Mouse (Mus musculus) heart, embryonic 16.5 days (tissue): ENCODE data around the gene Gmfb. TPM values are rescaled to one million over a fixed set of nuclear protein-coding genes. Genes with fewer than 3 reads are reported as not detected.

ENCODE experiments used
- ATAC-seq: fragments of 200-750 bp; cut with Nextera tagmentation; replicated peaks from 2 replicates; pipeline ENCODE4 v1.8.0; 2017; ENCODE audit warnings: moderate number of reproducible peaks; ENCODE audit not compliant: insufficient read depth, low FRiP score; ENCODE audit errors: extremely low read depth
- H3K27ac ChIP-seq: fragments of 300-500 bp; sonication (generic); 2 replicates; pipeline ENCODE4 v1.5.1; 2014; ENCODE audit warnings: mild to moderate bottlenecking, low read length, control low read depth, moderate library complexity
- H3K27me3 ChIP-seq: fragments of 300-500 bp; sonication (generic); 2 replicates; pipeline ENCODE4 v1.6.1; 2014; ENCODE audit warnings: low read length, mixed read lengths; ENCODE audit not compliant: control insufficient read depth, insufficient read depth
- H3K36me3 ChIP-seq: fragments of 300-500 bp; sonication (generic); 2 replicates; pipeline ENCODE4 v1.6.1; 2014; ENCODE audit not compliant: control insufficient read depth, insufficient read depth
- H3K4me1 ChIP-seq: fragments of 300-500 bp; sonication (generic); 2 replicates; pipeline ENCODE4 v1.6.1; 2014; ENCODE audit warnings: low read length, mixed read lengths; ENCODE audit not compliant: control insufficient read depth, insufficient read depth
- H3K4me2 ChIP-seq: fragments of 300-500 bp; sonication (generic); 2 replicates; pipeline ENCODE4 v1.6.1; 2014; ENCODE audit warnings: low read depth, mild to moderate bottlenecking, control low read depth, low read length
- H3K4me3 ChIP-seq: fragments of 300-500 bp; sonication (generic); 2 replicates; pipeline ENCODE4 v1.5.1; 2014; ENCODE audit warnings: mild to moderate bottlenecking, control low read depth, low read length
- H3K9ac ChIP-seq: fragments of 300-500 bp; sonication (generic); 2 replicates; pipeline ENCODE4 v1.6.1; 2014; ENCODE audit warnings: low read length, control low read depth
- H3K9me3 ChIP-seq: fragments of 300-500 bp; sonication (generic); replicated peaks from 2 replicates; pipeline ENCODE4 v1.6.1; 2016; ENCODE audit warnings: low read length; ENCODE audit not compliant: control insufficient read depth
- WGBS: fragments of 180-500 bp; shearing (Covaris S2); extraction: QIAGEN DNeasy Blood & Tissue Kit; methylation state at CpG from one replicate; pipeline ENCODE4 v1.1.7; 2014; 5-methylcytosine and 5-hydroxymethylcytosine counted together
- polyA plus RNA-seq: library from polyadenylated mRNA; unstranded; fragments of >200 nt; fragmentation: Nextera tagmentation; extraction: Ambion mirVana; gene quantifications from 2 replicates; pipeline ENCODE4 v1.2.1, GENCODE M21; 2015

The Gmfb gene
- polyA plus RNA-seq, 1 experiment from 2014 or later = 53.8 TPM

GRCm38 (mm10) chr14:46816916-46817622 is 5.0 kb downstream of the Gmfb start:
- no peak overlapping the region for H3K9ac ChIP-seq
- H3K4me3 ChIP-seq = no peak overlapping the region
- H3K4me2 ChIP-seq = no peak overlapping the region
- ATAC-seq = no peak
- H3K27me3 ChIP-seq = no peaks in the 10 kb centered on the region
- peaks cover 19% of the 10 kb centered on the region for H3K36me3 ChIP-seq
- peaks cover 17% of the 10 kb centered on the region for H3K4me1 ChIP-seq
- H3K9me3 ChIP-seq = no peaks in the 10 kb centered on the region
- no peak overlapping the region for H3K27ac ChIP-seq
- WGBS = 88% methylated on average over 8 of the region's 8 CpGs

GRCm38 (mm10) chr14:46815640-46816039 is 6.4 kb downstream of the Gmfb start:
- Histone ChIP-seq H3K27me3 (no peaks in the 10 kb centered on the region), H3K4me1 (peaks cover 11% of the 10 kb centered on the region), H3K4me2 (no peak overlapping the region), H3K9me3 (no peaks in the 10 kb centered on the region), H3K9ac (no peak overlapping the region), H3K36me3 (peaks cover 27% of the 10 kb centered on the region), H3K27ac (no peak overlapping the region), H3K4me3 (no peak overlapping the region)
- WGBS = 66% methylated on average over 6 of the region's 6 CpGs
- ATAC-seq = no peak

- no peaks in the 10 kb centered on the region; the same call in 1 of the 2 replicates for H3K4me1 ChIP-seq
- WGBS = 77% methylated on average over 3 of the region's 3 CpGs
- H3K27me3 ChIP-seq = no peaks in the 10 kb centered on the region
- no peak overlapping the region for H3K4me3 ChIP-seq
- H3K4me2 ChIP-seq = no peak overlapping the region
- H3K27ac ChIP-seq = no peak overlapping the region
- no peak for ATAC-seq
- no peaks in the 10 kb centered on the region for H3K9me3 ChIP-seq
- peaks cover 13% of the 10 kb centered on the region for H3K36me3 ChIP-seq
- no peak overlapping the region for H3K9ac ChIP-seq
Measured at GRCm38 (mm10) chr14:46807927-46808326, 14.1 kb downstream of the Gmfb start.

- ATAC-seq = no peak
- no peak overlapping the region for H3K4me2 ChIP-seq
- H3K4me3 ChIP-seq = no peak overlapping the region
- H3K4me1 ChIP-seq = no peaks in the 10 kb centered on the region; the same call in 1 of the 2 replicates
- H3K9ac ChIP-seq = no peak overlapping the region
- no peak overlapping the region for H3K27ac ChIP-seq
- H3K27me3 ChIP-seq = no peaks in the 10 kb centered on the region
- WGBS = 81% methylated on average over 5 of the region's 5 CpGs
- H3K9me3 ChIP-seq = no peaks in the 10 kb centered on the region
- peaks cover 6% of the 10 kb centered on the region for H3K36me3 ChIP-seq
Measured at GRCm38 (mm10) chr14:46806186-46806585, 15.9 kb downstream of the Gmfb start.

- Histone ChIP-seq H3K4me3 (no peak overlapping the region), H3K9me3 (no peaks in the 10 kb centered on the region), H3K4me1 (no peaks in the 10 kb centered on the region; the same call in 1 of the 2 replicates), H3K27me3 (no peaks in the 10 kb centered on the region), H3K4me2 (no peak overlapping the region), H3K9ac (no peak overlapping the region), H3K36me3 (peaks cover 2% of the 10 kb centered on the region; the same call in 1 of the 2 replicates), H3K27ac (no peak overlapping the region)
- ATAC-seq = no peak
- 63% methylated on average over 1 of the region's 1 CpGs for WGBS
Measured at GRCm38 (mm10) chr14:46803791-46804190, 18.3 kb downstream of the Gmfb start.

- ATAC-seq = no peak
- H3K36me3 ChIP-seq = peaks cover 2% of the 10 kb centered on the region; the same call in 1 of the 2 replicates
- H3K9ac ChIP-seq = no peak overlapping the region
- H3K27me3 ChIP-seq = no peaks in the 10 kb centered on the region
- no peak overlapping the region for H3K4me3 ChIP-seq
- H3K4me1 ChIP-seq = no peaks in the 10 kb centered on the region
- 79% methylated on average over 4 of the region's 4 CpGs for WGBS
- H3K9me3 ChIP-seq = no peaks in the 10 kb centered on the region
- no peak overlapping the region for H3K4me2 ChIP-seq
- no peak overlapping the region for H3K27ac ChIP-seq
Measured at GRCm38 (mm10) chr14:46803259-46803658, 18.8 kb downstream of the Gmfb start.

GRCm38 (mm10) chr14:46800684-46801345 is 21.2 kb downstream of the Gmfb start:
- Histone ChIP-seq H3K9me3 (no peaks in the 10 kb centered on the region), H3K27ac (no peak overlapping the region), H3K9ac (no peak overlapping the region), H3K36me3 (peaks cover 2% of the 10 kb centered on the region; the same call in 1 of the 2 replicates), H3K4me2 (no peak overlapping the region), H3K4me3 (no peak overlapping the region), H3K4me1 (no peaks in the 10 kb centered on the region), H3K27me3 (no peaks in the 10 kb centered on the region)
- ATAC-seq = no peak
- 60% methylated on average over 3 of the region's 3 CpGs for WGBS

- Histone ChIP-seq H3K27ac (no peak overlapping the region), H3K4me3 (no peak overlapping the region), H3K27me3 (no peaks in the 10 kb centered on the region), H3K9me3 (no peaks in the 10 kb centered on the region), H3K4me2 (no peak overlapping the region), H3K36me3 (no peaks in the 10 kb centered on the region), H3K9ac (no peak overlapping the region), H3K4me1 (no peaks in the 10 kb centered on the region)
- WGBS = 88% methylated on average over 5 of the region's 5 CpGs
- no peak for ATAC-seq
Measured at GRCm38 (mm10) chr14:46794157-46794556, 27.9 kb downstream of the Gmfb start.

GRCm38 (mm10) chr14:46790723-46791122 is 31.3 kb downstream of the Gmfb start:
- WGBS = 88% methylated on average over 6 of the region's 6 CpGs
- Histone ChIP-seq H3K4me2 (no peak overlapping the region), H3K27me3 (no peaks in the 10 kb centered on the region), H3K36me3 (no peaks in the 10 kb centered on the region), H3K9me3 (no peaks in the 10 kb centered on the region), H3K4me1 (peaks cover 15% of the 10 kb centered on the region), H3K9ac (no peak overlapping the region), H3K4me3 (no peak overlapping the region), H3K27ac (no peak overlapping the region)
- ATAC-seq = no peak
